Mouse (Mus musculus) heart, adult 2 months (tissue): Measurements from ENCODE around the gene Eif3d.

Source experiments
- CTCF ChIP-seq: fragments of 200-600 bp; IDR thresholded peaks from 2 replicates; pipeline ENCODE4 v1.8.1; 2022; ENCODE audit warnings: antibody characterized with exemption, mild to moderate bottlenecking, moderate library complexity
- EP300 ChIP-seq: fragments of 200-500 bp; IDR thresholded peaks from 2 replicates; pipeline ENCODE4 v1.6.1; 2011; ENCODE audit warnings: low read depth, low read length, control low read depth; ENCODE audit not compliant: insufficient read depth

DNA sequence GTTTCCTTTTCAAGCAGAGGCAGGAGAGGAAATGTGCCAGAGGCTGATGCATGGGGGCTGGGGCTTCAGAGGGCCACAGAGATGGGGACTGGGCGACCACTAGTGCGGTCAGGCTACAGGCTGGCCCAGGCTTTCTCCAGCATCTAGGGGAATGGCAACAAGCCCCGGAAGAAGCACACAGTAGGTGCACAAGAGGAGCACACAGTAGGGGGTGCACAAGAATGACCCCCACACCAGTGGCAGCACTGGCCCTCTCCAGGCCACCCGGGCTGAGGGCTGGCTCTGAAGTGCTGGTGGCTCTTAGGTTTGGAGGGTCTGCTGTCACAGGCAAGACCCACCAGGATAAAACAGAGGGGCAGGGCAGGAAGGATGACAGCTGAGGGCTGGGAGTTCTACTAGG lies 55.3 kb downstream of the Eif3d start:
- no peak for TF ChIP-seq EP300
- no peak for TF ChIP-seq CTCF
